Comparison of ENCODE assay signal across 8 mouse cellular contexts in genomic region chr2:154407643-154408445, GRCm38 (mm10). TPM values are rescaled to one million over a fixed set of nuclear protein-coding genes. Genes with fewer than 3 reads are reported as not detected.
DNase-seq lines count a peak whose midpoint lies in the region; ATAC-seq and TF ChIP-seq lines count a peak whose summit lies in the region.

TSS of gene Snta1 (minus strand) at chr2:154408099.

- H3K4me1 ChIP-seq in brown adipose tissue, adult 24 weeks (ENCODE audit: control insufficient read depth, insufficient read depth, insufficient read length, low read length): peaks cover 12% of the 10 kb centered on the region; the same call in 1 of the 2 replicates
- peaks cover 14% of the 10 kb centered on the region for H3K4me1 ChIP-seq in erythroblast, embryonic 14.5 days (ENCODE audit: control insufficient read depth)
- H3K4me1 ChIP-seq in heart, embryonic 10.5 days: peaks cover 49% of the 10 kb centered on the region
- 0 out of 2 replicates have a peak, but pooled peaks cover 8% of the 10 kb centered on the region for H3K4me1 ChIP-seq in kidney, embryonic 14.5 days (ENCODE audit: control insufficient read depth, insufficient read depth, low read length)
- H3K4me1 ChIP-seq in midbrain, postnatal 0 days (ENCODE audit: insufficient read depth, low read length): peaks cover 12% of the 10 kb centered on the region; the same call in 1 of the 2 replicates
- H3K4me1 ChIP-seq in spleen, adult 2 months (ENCODE audit: control insufficient read depth, insufficient read depth, insufficient read length): no peaks in the 10 kb centered on the region

- peak; percentile 90 for ATAC-seq in kidney, embryonic 14.5 days (ENCODE audit: low FRiP score, low TSS enrichment)
- peak; percentile 86 for ATAC-seq in midbrain, postnatal 0 days (ENCODE audit: low FRiP score)

- H3K9me3 ChIP-seq in erythroblast, embryonic 14.5 days (ENCODE audit: control insufficient read depth, low read length): no peaks in the 10 kb centered on the region
- no peaks in the 10 kb centered on the region for H3K9me3 ChIP-seq in heart, embryonic 10.5 days
- H3K9me3 ChIP-seq in kidney, embryonic 14.5 days (ENCODE audit: control insufficient read depth, low read length): no peaks in the 10 kb centered on the region
- no peaks in the 10 kb centered on the region for H3K9me3 ChIP-seq in midbrain, postnatal 0 days (ENCODE audit: low read length)

- peak; percentile 73 to 78 for DNase-seq in B cell, adult 2 months
- DNase-seq in heart, embryonic 10.5 days (ENCODE audit: low spot score): peak; percentile 94
- DNase-seq in liver: peak; percentile 93
- peak; percentile 73 for DNase-seq in midbrain, postnatal 0 days (ENCODE audit: low spot score)
- peak; percentile 37 to 70 for DNase-seq in spleen, adult 2 months (ENCODE audit: low read depth in 1 of 2, low spot score in 2 of 2)

- peak within 1 kb of the TSS; percentile 95 for H3K4me3 ChIP-seq in brown adipose tissue, adult 24 weeks (ENCODE audit: insufficient read depth, low read depth, low read length)
- H3K4me3 ChIP-seq in erythroblast, embryonic 14.5 days (replicated peaks): peak within 1 kb of the TSS; percentile 67
- peak within 1 kb of the TSS; percentile 87 for H3K4me3 ChIP-seq in heart, embryonic 10.5 days
- H3K4me3 ChIP-seq in kidney, embryonic 14.5 days (ENCODE audit: low read length): peak within 1 kb of the TSS; percentile 72
- H3K4me3 ChIP-seq in midbrain, postnatal 0 days (ENCODE audit: low read depth, low read length): peak within 1 kb of the TSS; percentile 57
- H3K4me3 ChIP-seq in spleen, adult 2 months (ENCODE audit: extremely low read depth, insufficient read depth, insufficient read length): peak within 1 kb of the TSS; percentile 63

- peak within 1 kb of the TSS; percentile 76 for H3K4me2 ChIP-seq in kidney, embryonic 14.5 days (replicated peaks; ENCODE audit: low read depth, low read length)
- H3K4me2 ChIP-seq in midbrain, postnatal 0 days (ENCODE audit: low read depth, low read length, poor library complexity, severe bottlenecking): peak within 1 kb of the TSS; percentile 69

- TF ChIP-seq CTCF in midbrain, postnatal 0 days (IDR thresholded peaks at IDR 0.05): no peak
- no peak for TF ChIP-seq CTCF in spleen, adult 2 months (IDR thresholded peaks at IDR 0.05; ENCODE audit: extremely low read depth, insufficient read depth, insufficient read length, insufficient replicate concordance)

- no peak for TF ChIP-seq POLR2A in spleen, adult 2 months (IDR thresholded peaks at IDR 0.05; ENCODE audit: low read depth, low read length)

- WGBS in heart, embryonic 10.5 days: 3% methylated on average over 83 of the region's 84 CpGs
- WGBS in kidney, embryonic 14.5 days: 3% methylated on average over 74 of the region's 84 CpGs
- WGBS in midbrain, postnatal 0 days: 2% methylated on average over 75 of the region's 84 CpGs
- whole genome bisulfite sequencing in spleen, adult 2 months: 4% methylated on average over 77 of the region's 84 CpGs

- H3K9ac ChIP-seq in kidney, embryonic 14.5 days (ENCODE audit: low read depth, low read length): peak within 1 kb of the TSS; percentile 74
- peak within 1 kb of the TSS; percentile 75 for H3K9ac ChIP-seq in midbrain, postnatal 0 days (replicated peaks; ENCODE audit: low read length, poor library complexity, severe bottlenecking)

- peak within 1 kb of the TSS; percentile 73 for H3K27ac ChIP-seq in brown adipose tissue, adult 24 weeks (replicated peaks; ENCODE audit: low read depth, low read length)
- peak within 1 kb of the TSS; percentile 93 for H3K27ac ChIP-seq in heart, embryonic 10.5 days
- H3K27ac ChIP-seq in kidney, embryonic 14.5 days (ENCODE audit: low read depth, low read length): no peak within 1 kb of the TSS
- H3K27ac ChIP-seq in midbrain, postnatal 0 days (ENCODE audit: low read depth, low read length): peak within 1 kb of the TSS; percentile 65
- H3K27ac ChIP-seq in spleen, adult 2 months (ENCODE audit: insufficient read depth, low read length): no peak within 1 kb of the TSS

- no peaks in the 10 kb centered on the region for H3K36me3 ChIP-seq in erythroblast, embryonic 14.5 days (ENCODE audit: control insufficient read depth)
- H3K36me3 ChIP-seq in heart, embryonic 10.5 days: no peaks in the 10 kb centered on the region
- H3K36me3 ChIP-seq in kidney, embryonic 14.5 days (ENCODE audit: control insufficient read depth, insufficient read depth, low read length): no peaks in the 10 kb centered on the region
- no peaks in the 10 kb centered on the region for H3K36me3 ChIP-seq in midbrain, postnatal 0 days (ENCODE audit: insufficient read depth, low read length)
- H3K36me3 ChIP-seq in spleen, adult 2 months (ENCODE audit: control insufficient read depth, insufficient read depth, low read length): no peaks in the 10 kb centered on the region

- peaks cover 52% of the 10 kb centered on the region for H3K27me3 ChIP-seq in erythroblast, embryonic 14.5 days (ENCODE audit: control insufficient read depth)
- peaks cover 11% of the 10 kb centered on the region; the same call in 1 of the 2 replicates for H3K27me3 ChIP-seq in heart, embryonic 10.5 days (ENCODE audit: insufficient read depth, poor library complexity, severe bottlenecking)
- H3K27me3 ChIP-seq in kidney, embryonic 14.5 days (ENCODE audit: control insufficient read depth, insufficient read depth, low read length): no peaks in the 10 kb centered on the region
- H3K27me3 ChIP-seq in midbrain, postnatal 0 days (ENCODE audit: insufficient read depth, low read length): no peaks in the 10 kb centered on the region; the same call in 1 of the 2 replicates
- peaks cover 9% of the 10 kb centered on the region for H3K27me3 ChIP-seq in spleen, adult 2 months (ENCODE audit: control insufficient read depth, insufficient read depth, low read length)

RNA-seq across cellular contexts. Expression of gene Snta1, which starts in this region (rescaled TPM):
- polyA plus RNA-seq in brown adipose tissue, adult 24 weeks (2012; ENCODE audit: insufficient read depth, insufficient read length, missing spikeins): 17.1 and 29.6 TPM in 2 replicates
- 0.07 and 0.08 TPM in 2 replicates for polyA plus RNA-seq in erythroblast, embryonic 14.5 days (2012)
- polyA plus RNA-seq in heart, embryonic 10.5 days (2016; fragmentation: Nextera tagmentation; extraction: Ambion mirVana): 28.1 and 42.0 TPM in 2 replicates
- polyA plus RNA-seq in kidney, embryonic 14.5 days (2014; fragmentation: Nextera tagmentation; extraction: Ambion mirVana): 4.5 and 5.7 TPM in 2 replicates
- total RNA-seq in midbrain, postnatal 0 days (2014; rRNA removed): 28.0 and 32.0 TPM in 2 replicates
- polyA plus RNA-seq in midbrain, postnatal 0 days (2015; fragmentation: Nextera tagmentation; extraction: Ambion mirVana): 15.4 and 15.8 TPM in 2 replicates
- polyA plus RNA-seq in spleen, adult 2 months (2012; rRNA removed): 11.0 and 12.1 TPM in 2 replicates

Comparison
In these comparisons a context has a peak if more than half of its experiments do, and no peak if none do; other contexts are left out.
1. H3K27ac ChIP-seq: peak in brown adipose tissue, adult 24 weeks (single experiment), heart, embryonic 10.5 days (single experiment) and midbrain, postnatal 0 days (single experiment); none in kidney, embryonic 14.5 days (single experiment) and spleen, adult 2 months (single experiment).
2. Peak in every context shown above with its lines, with median percentiles within 50 percentile points of each other: DNase-seq and H3K4me3 ChIP-seq.